Mouse (Mus musculus): ENCODE measurements around the gene Tex48.

DNA sequence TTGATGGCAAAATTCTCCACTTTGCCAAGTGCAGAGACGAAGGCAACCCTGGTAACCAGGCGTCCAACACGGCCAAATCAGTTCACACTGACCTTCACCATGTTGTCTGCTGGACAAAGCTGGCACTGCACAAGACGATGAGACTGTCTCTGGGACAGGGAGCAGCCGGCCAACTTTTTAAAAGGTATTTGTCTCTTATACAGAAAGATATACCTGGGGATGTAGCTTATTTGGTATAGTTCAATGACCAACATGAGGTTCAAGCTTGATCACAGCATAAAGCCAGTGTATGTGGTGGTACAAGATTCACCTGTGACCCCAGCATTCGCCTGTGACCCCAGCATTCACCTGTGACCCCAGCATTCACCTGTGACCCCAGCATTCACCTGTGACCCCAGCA is 41.1 kb upstream of the Tex48 start, which contains the start of gene Gm11214:
- TF ChIP-seq E2F4 (IDR thresholded peaks at IDR 0.05; ENCODE audit: insufficient read depth) (no peak), POLR2A (IDR thresholded peaks at IDR 0.05; ENCODE audit: insufficient read length, low read depth) (no peak), POLR2AphosphoS2 (IDR thresholded peaks at IDR 0.05; ENCODE audit: insufficient read length, low read depth) (no peak), USF1 (IDR thresholded peaks at IDR 0.05; ENCODE audit: low read depth) (no peak)

Data from myocyte (in vitro differentiated cells).